Mouse (Mus musculus) limb, embryonic 15.5 days (tissue): ENCODE results near the gene 1700015G11Rik. TPM values are rescaled to one million over a fixed set of nuclear protein-coding genes. Genes with fewer than 3 reads are reported as not detected.

ENCODE experiments used
- ATAC-seq: fragments of 200-750 bp; cut with Nextera tagmentation; 2 replicates; pipeline ENCODE4 v1.8.0; 2017; ENCODE audit warnings: low read depth, moderate TSS enrichment; ENCODE audit not compliant: insufficient number of reproducible peaks, low FRiP score, low TSS enrichment
- H3K27ac ChIP-seq: fragments of 300-500 bp; sonication (generic); 2 replicates; pipeline ENCODE4 v1.5.1; 2015; ENCODE audit warnings: moderate library complexity, mild to moderate bottlenecking, inconsistent platforms
- H3K27me3 ChIP-seq: fragments of 300-500 bp; sonication (generic); 2 replicates; pipeline ENCODE4 v1.6.1; 2015; ENCODE audit warnings: inconsistent platforms
- H3K36me3 ChIP-seq: fragments of 300-500 bp; sonication (generic); 2 replicates; pipeline ENCODE4 v1.6.1; 2015; ENCODE audit warnings: inconsistent platforms
- H3K4me1 ChIP-seq: fragments of 300-500 bp; sonication (generic); 2 replicates; pipeline ENCODE4 v1.6.1; 2015; ENCODE audit warnings: inconsistent platforms
- H3K4me2 ChIP-seq: fragments of 300-500 bp; sonication (generic); 2 replicates; pipeline ENCODE4 v1.6.1; 2015; ENCODE audit warnings: mild to moderate bottlenecking, inconsistent platforms
- H3K4me3 ChIP-seq: fragments of 300-500 bp; sonication (generic); 2 replicates; pipeline ENCODE4 v1.5.1; 2015; ENCODE audit warnings: mild to moderate bottlenecking, inconsistent platforms
- H3K9ac ChIP-seq: fragments of 300-500 bp; sonication (generic); 2 replicates; pipeline ENCODE4 v1.6.1; 2015; ENCODE audit warnings: inconsistent platforms
- H3K9me3 ChIP-seq: fragments of 300-500 bp; sonication (generic); 2 replicates; pipeline ENCODE4 v1.6.1; 2016; ENCODE audit warnings: inconsistent platforms
- WGBS: fragments of 180-500 bp; shearing (Covaris S2); methylation state at CpG from one replicate; pipeline ENCODE4 v1.1.7; 2015; 5-methylcytosine and 5-hydroxymethylcytosine counted together
- polyA plus RNA-seq: library from polyadenylated mRNA; unstranded; fragments of >200 nt; fragmentation: Nextera tagmentation; extraction: Ambion mirVana; gene quantifications from 2 replicates; pipeline ENCODE4 v1.2.1, GENCODE M21; 2015

The 1700015G11Rik gene
- polyA plus RNA-seq, 1 experiment from 2014 or later: not detected

- Histone ChIP-seq H3K27ac (no peak overlapping the region), H3K27me3 (no peaks in the 10 kb centered on the region), H3K4me1 (peaks cover 12% of the 10 kb centered on the region; the same call in 1 of the 2 replicates), H3K9ac (no peak overlapping the region), H3K9me3 (no peaks in the 10 kb centered on the region), H3K4me3 (no peak overlapping the region), H3K4me2 (no peak overlapping the region), H3K36me3 (peaks cover 14% of the 10 kb centered on the region)
- no peak for ATAC-seq
- WGBS: 90% methylated on average over 7 of the region's 7 CpGs
Measured at GRCm38 (mm10) chr7:51964681-51965080, 50.8 kb downstream of the 1700015G11Rik start.

- no peak for ATAC-seq
- no peak overlapping the region for H3K27ac ChIP-seq
- H3K9ac ChIP-seq: no peak overlapping the region
- H3K4me3 ChIP-seq: no peak overlapping the region
- peaks cover 11% of the 10 kb centered on the region for H3K36me3 ChIP-seq
- no peak overlapping the region for H3K4me2 ChIP-seq
- no peaks in the 10 kb centered on the region for H3K27me3 ChIP-seq
- H3K9me3 ChIP-seq: no peaks in the 10 kb centered on the region
- H3K4me1 ChIP-seq: no peaks in the 10 kb centered on the region
- WGBS: 72% methylated on average over 10 of the region's 10 CpGs
Measured at GRCm38 (mm10) chr7:51962219-51962952, 53.1 kb downstream of the 1700015G11Rik start.

Other genes with a start within 250 kb of the 1700015G11Rik start
- gene Gas2, start 153.7 kb downstream of the 1700015G11Rik start, polyA plus RNA-seq: 156 and 208 TPM in 2 replicates
- 10.0 and 15.3 TPM in 2 replicates for gene Fancf, start 153.5 kb downstream of the 1700015G11Rik start, polyA plus RNA-seq
- gene Svip, start 9.7 kb downstream of the 1700015G11Rik start, polyA plus RNA-seq: 4.7 and 6.5 TPM in 2 replicates